15 mouse cellular contexts compared by ENCODE assay signal in the genomic region with DNA sequence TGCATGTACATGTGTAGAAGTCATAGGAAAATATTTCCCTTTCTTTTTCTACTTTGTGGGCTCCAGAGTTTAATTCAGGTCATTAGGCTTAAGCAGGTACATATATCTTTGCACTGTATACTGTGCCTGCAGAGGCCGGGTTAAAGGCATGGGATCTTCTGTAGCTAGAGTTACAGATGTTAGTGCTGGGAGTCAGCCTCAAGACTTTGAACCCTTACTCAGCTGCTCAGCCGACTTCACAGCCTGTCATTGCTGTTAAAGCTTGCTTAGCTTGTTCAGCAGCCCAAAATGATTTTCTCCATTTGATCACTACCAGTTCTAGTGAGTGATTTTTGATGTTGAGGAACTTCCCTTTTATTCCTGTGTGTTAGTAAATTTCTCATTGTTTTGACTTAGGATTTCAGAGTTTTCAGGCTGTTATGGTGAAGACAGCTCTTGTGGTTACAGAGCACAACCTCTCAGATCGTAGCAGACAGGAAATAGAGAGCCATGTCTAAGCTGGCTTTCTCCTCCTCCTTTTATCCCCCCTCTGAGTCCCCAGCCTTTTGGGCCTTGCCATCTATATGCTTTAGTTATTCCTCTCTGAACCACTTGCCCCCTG. TPM values are rescaled to one million over a fixed set of nuclear protein-coding genes. Genes with fewer than 3 reads are reported as not detected.
DNase-seq lines count a peak whose midpoint lies in the region; ATAC-seq and TF ChIP-seq lines count a peak whose summit lies in the region.
"Had no signal": no experiment of that assay in that cellular context is flagged by ENCODE, and none has a peak within 500 bp of the region (broad histone marks: within the 10 kb centered on the region; RNA-seq: fewer than 3 reads in every experiment).

No protein-coding gene starts in this region.

- peak; percentile 77; the same call in 1 of the 2 replicates for ATAC-seq in intestine, embryonic 15.5 days
- ATAC-seq in midbrain, postnatal 0 days (ENCODE audit: low FRiP score) = no peak
- ATAC-seq: forebrain, postnatal 0 days had no signal

- no peak overlapping the region for H3K9ac ChIP-seq in MEL (ENCODE audit: control insufficient read depth, low read depth, low read length, poor library complexity, severe bottlenecking)
- no peak overlapping the region for H3K9ac ChIP-seq in intestine, embryonic 15.5 days
- H3K9ac ChIP-seq in midbrain, postnatal 0 days (replicated peaks; ENCODE audit: low read length, poor library complexity, severe bottlenecking) = no peak overlapping the region
- H3K9ac ChIP-seq: embryonic facial prominence, embryonic 15.5 days; forebrain, postnatal 0 days; heart, embryonic 15.5 days had no signal

- peaks cover 4% of the 10 kb centered on the region; the same call in 1 of the 2 replicates for H3K79me2 ChIP-seq in MEL (ENCODE audit: control insufficient read depth, insufficient read depth, low read length, poor library complexity)

- H3K36me3 ChIP-seq in MEL (ENCODE audit: control insufficient read depth in 1 of 2, insufficient read depth in 2 of 2, low read length in 2 of 2) = peaks cover 0 to 7% of the 10 kb centered on the region in 2 experiments; a peak in 3 of 4 replicates
- H3K36me3 ChIP-seq in intestine, embryonic 15.5 days = peaks cover 2% of the 10 kb centered on the region; the same call in 1 of the 2 replicates
- no peaks in the 10 kb centered on the region; the same call in 1 of the 2 replicates for H3K36me3 ChIP-seq in midbrain, postnatal 0 days (ENCODE audit: insufficient read depth, low read length)

- no peaks in the 10 kb centered on the region for H3K27me3 ChIP-seq in MEL (ENCODE audit: control insufficient read depth in 1 of 2, insufficient read depth in 2 of 2, low read length in 2 of 2)
- H3K27me3 ChIP-seq in intestine, embryonic 15.5 days (replicated peaks) = no peaks in the 10 kb centered on the region
- H3K27me3 ChIP-seq in midbrain, postnatal 0 days (ENCODE audit: insufficient read depth, low read length) = no peaks in the 10 kb centered on the region
- H3K27me3 ChIP-seq: embryonic facial prominence, embryonic 15.5 days; heart, embryonic 15.5 days had no signal

- intact Hi-C loops in gastrocnemius, adult 2 months (cut with DNase I) = no loop called here

- 56% methylated on average over 3 of the region's 3 CpGs for WGBS in intestine, embryonic 15.5 days
- 80% methylated on average over 3 of the region's 3 CpGs for WGBS in midbrain, postnatal 0 days

- no peak for TF ChIP-seq EP300 in MEL (IDR thresholded peaks at IDR 0.05; ENCODE audit: low read depth in 1 of 2, low read length in 2 of 2)

- no peak for TF ChIP-seq POLR2A in MEL (IDR thresholded peaks at IDR 0.05; ENCODE audit: control insufficient read depth in 1 of 2, insufficient read depth in 1 of 2, low read depth in 1 of 2, low read length in 2 of 2, poor library complexity in 1 of 2)

- no peak overlapping the region for H3K4me2 ChIP-seq in intestine, embryonic 15.5 days (replicated peaks)
- H3K4me2 ChIP-seq in midbrain, postnatal 0 days (ENCODE audit: low read depth, low read length, poor library complexity, severe bottlenecking) = no peak overlapping the region
- H3K4me2 ChIP-seq: embryonic facial prominence, embryonic 15.5 days; heart, embryonic 15.5 days had no signal

- H3K9me3 ChIP-seq in MEL (replicated peaks; ENCODE audit: insufficient read depth, low read length) = no peaks in the 10 kb centered on the region
- H3K9me3 ChIP-seq in intestine, embryonic 15.5 days = no peaks in the 10 kb centered on the region
- no peaks in the 10 kb centered on the region for H3K9me3 ChIP-seq in midbrain, postnatal 0 days (ENCODE audit: low read length)
- H3K9me3 ChIP-seq: embryonic facial prominence, embryonic 15.5 days; heart, embryonic 15.5 days had no signal

- H3K4me3 ChIP-seq in MEL (ENCODE audit: control insufficient read depth in 1 of 2, insufficient read depth in 1 of 2, low read depth in 2 of 2, low read length in 2 of 2) = no peak overlapping the region
- H3K4me3 ChIP-seq in intestine, embryonic 15.5 days (replicated peaks) = no peak overlapping the region
- H3K4me3 ChIP-seq in midbrain, postnatal 0 days (ENCODE audit: low read depth, low read length) = no peak overlapping the region
- H3K4me3 ChIP-seq in gastrocnemius, adult 2 months = no peak overlapping the region
- H3K4me3 ChIP-seq: embryonic facial prominence, embryonic 15.5 days; heart, embryonic 15.5 days had no signal

- H3K4me1 ChIP-seq in MEL (ENCODE audit: control insufficient read depth in 1 of 2, insufficient read depth in 2 of 2, low read length in 2 of 2) = no peaks in the 10 kb centered on the region; a peak in 2 of 4 replicates
- no peaks in the 10 kb centered on the region for H3K4me1 ChIP-seq in intestine, embryonic 15.5 days (replicated peaks)
- no peaks in the 10 kb centered on the region for H3K4me1 ChIP-seq in midbrain, postnatal 0 days (ENCODE audit: insufficient read depth, low read length)
- H3K4me1 ChIP-seq: embryonic facial prominence, embryonic 15.5 days had no signal

- no peak overlapping the region for H3K27ac ChIP-seq in MEL (ENCODE audit: control insufficient read depth, low read depth, low read length)
- H3K27ac ChIP-seq in intestine, embryonic 15.5 days = no peak overlapping the region
- no peak overlapping the region for H3K27ac ChIP-seq in midbrain, postnatal 0 days (ENCODE audit: low read depth, low read length)
- no peak overlapping the region for H3K27ac ChIP-seq in gastrocnemius, adult 2 months
- H3K27ac ChIP-seq: embryonic facial prominence, embryonic 15.5 days; heart, embryonic 15.5 days had no signal

- DNase-seq in kidney, postnatal 14 days = peak; percentile 10
- DNase-seq in kidney, adult 11 months = no peak
- peak; percentile 35 for DNase-seq in MEL (ENCODE audit: low read depth, low spot score)
- DNase-seq in thymus, postnatal 25 days = peak; percentile 33
- DNase-seq in lung, postnatal 25 days (ENCODE audit: low spot score) = no peak
- no peak for DNase-seq in midbrain, postnatal 0 days (ENCODE audit: low spot score)
- no peak for DNase-seq in gastrocnemius, adult 2 months
- DNase-seq: B cell, adult 2 months; cerebellum, adult 11-12 months; forebrain, postnatal 0 days; gastrocnemius, postnatal 14 days; lung, adult 18-20 months had no signal

- no peak for TF ChIP-seq CTCF in MEL (IDR thresholded peaks at IDR 0.05 in 2 of 3, conservative IDR thresholded peaks at IDR 0.05 in 1 of 3; ENCODE audit: control insufficient read depth in 1 of 3, insufficient read depth in 1 of 3, low read depth in 2 of 3, low read length in 3 of 3, poor library complexity in 1 of 3, severe bottlenecking in 1 of 3)
- no peak for TF ChIP-seq CTCF in midbrain, postnatal 0 days (IDR thresholded peaks at IDR 0.05)
- TF ChIP-seq CTCF in gastrocnemius, adult 2 months (IDR thresholded peaks at IDR 0.05) = no peak

- no peak for TF ChIP-seq RAD21 in MEL (IDR thresholded peaks at IDR 0.05; ENCODE audit: low read depth, low read length)

TF ChIP-seq in MEL, 35 proteins besides CTCF, POLR2A, EP300 and RAD21:
- TF ChIP-seq POLR2AphosphoS2 (IDR thresholded peaks at IDR 0.05; ENCODE audit: low read length) = no peak

RNA-seq across cellular contexts. Expression of a gene that starts 45.6 kb away (rescaled TPM):
- total RNA-seq in MEL (2012; rRNA removed) = 10.0 and 13.3 TPM in 2 replicates
- 10 to 100 TPM in 1 of 2 experiments, 1 to 10 TPM in 1; 6.3 to 59.3 TPM for polyA plus RNA-seq in MEL (2012; ENCODE audit: insufficient read depth in 1 of 2, insufficient read length in 2 of 2, low read depth in 1 of 2, low replicate concordance in 2 of 2, missing spikeins in 1 of 2)
- polyA plus RNA-seq in intestine, embryonic 15.5 days (2015; fragmentation: Nextera tagmentation; extraction: Ambion mirVana) = 49.6 and 52.8 TPM in 2 replicates
- total RNA-seq in midbrain, postnatal 0 days (2014; rRNA removed) = 103 and 111 TPM in 2 replicates
- 47.0 and 56.2 TPM in 2 replicates for polyA plus RNA-seq in midbrain, postnatal 0 days (2015; fragmentation: Nextera tagmentation; extraction: Ambion mirVana)
- total RNA-seq in gastrocnemius, adult 2 months (2021) = 10 to 100 TPM; 49.5 to 56.7 TPM

Comparison
In these comparisons a context has a peak if more than half of its experiments do, and no peak if none do; other contexts are left out.
1. DNase-seq: peak in kidney, postnatal 14 days (single experiment), MEL (single experiment) and thymus, postnatal 25 days (single experiment); none in kidney, adult 11 months (single experiment), lung, postnatal 25 days (single experiment), midbrain, postnatal 0 days (single experiment) and gastrocnemius, adult 2 months (single experiment).